Mouse (Mus musculus): ENCODE results near the gene Nosip.
A peak's percentile ranks its signal among the peaks of the same experiment; 100 is the strongest.

The Nosip gene

GRCm38 (mm10) chr7:45033722-45034359 is 28.4 kb upstream of the Nosip start:
- no peak for DNase-seq (ENCODE audit: extremely low read depth, insufficient read length, low spot score)

- DNase-seq (ENCODE audit: extremely low read depth, insufficient read length, low spot score): no peak
Observed at GRCm38 (mm10) chr7:45035631-45036030, 26.6 kb upstream of the Nosip start.

- DNase-seq (ENCODE audit: extremely low read depth, insufficient read length, low spot score): no peak
Observed at GRCm38 (mm10) chr7:45036702-45037101, 25.5 kb upstream of the Nosip start.

GRCm38 (mm10) chr7:45037720-45038361 is 24.4 kb upstream of the Nosip start:
- no peak for DNase-seq (ENCODE audit: extremely low read depth, insufficient read length, low spot score)

- DNase-seq (ENCODE audit: extremely low read depth, insufficient read length, low spot score): no peak
Observed at GRCm38 (mm10) chr7:45038411-45038810, 23.8 kb upstream of the Nosip start.

GRCm38 (mm10) chr7:45040851-45041250 is 21.4 kb upstream of the Nosip start:
- DNase-seq (ENCODE audit: extremely low read depth, insufficient read length, low spot score): no peak

GRCm38 (mm10) chr7:45043307-45043706 is 18.9 kb upstream of the Nosip start:
- DNase-seq (ENCODE audit: extremely low read depth, insufficient read length, low spot score): no peak

GRCm38 (mm10) chr7:45045741-45046140 is 16.5 kb upstream of the Nosip start:
- no peak for DNase-seq (ENCODE audit: extremely low read depth, insufficient read length, low spot score)

GRCm38 (mm10) chr7:45046853-45047350 is 15.3 kb upstream of the Nosip start:
- no peak for DNase-seq (ENCODE audit: extremely low read depth, insufficient read length, low spot score)

GRCm38 (mm10) chr7:45047491-45047890 is 14.7 kb upstream of the Nosip start:
- no peak for DNase-seq (ENCODE audit: extremely low read depth, insufficient read length, low spot score)

- DNase-seq (ENCODE audit: extremely low read depth, insufficient read length, low spot score): no peak
Observed at GRCm38 (mm10) chr7:45048001-45048890, 14.0 kb upstream of the Nosip start.

GRCm38 (mm10) chr7:45048923-45049657 is 13.1 kb upstream of the Nosip start:
- no peak for DNase-seq (ENCODE audit: extremely low read depth, insufficient read length, low spot score)

- DNase-seq (ENCODE audit: extremely low read depth, insufficient read length, low spot score): no peak
Observed at GRCm38 (mm10) chr7:45050945-45051600, 11.2 kb upstream of the Nosip start.

- no peak for DNase-seq (ENCODE audit: extremely low read depth, insufficient read length, low spot score)
Observed at GRCm38 (mm10) chr7:45051601-45051974, 10.6 kb upstream of the Nosip start.

- peak; percentile 67 for DNase-seq (ENCODE audit: extremely low read depth, insufficient read length, low spot score)
Observed at GRCm38 (mm10) chr7:45052181-45052861, 9.9 kb upstream of the Nosip start.

- no peak for DNase-seq (ENCODE audit: extremely low read depth, insufficient read length, low spot score)
Observed at GRCm38 (mm10) chr7:45052862-45053116, 9.4 kb upstream of the Nosip start, which contains the start of gene Prr12. TSS of gene Prr12 (minus strand) at chr7:45052881.

- DNase-seq (ENCODE audit: extremely low read depth, insufficient read length, low spot score): peak; percentile 81
Observed at GRCm38 (mm10) chr7:45053117-45053930, 8.9 kb upstream of the Nosip start.

- peak; percentile 97 for DNase-seq (ENCODE audit: extremely low read depth, insufficient read length, low spot score)
Observed at GRCm38 (mm10) chr7:45053931-45054510, 8.2 kb upstream of the Nosip start.

Measured in 3134 (cell line).